Mouse (Mus musculus) stomach, embryonic 16.5 days (tissue): Measurements from ENCODE around the gene Taf10. TPM values are rescaled to one million over a fixed set of nuclear protein-coding genes. Genes with fewer than 3 reads are reported as not detected.

ENCODE experiments used
- ATAC-seq: fragments of 200-750 bp; cut with Nextera tagmentation; 2 replicates; pipeline ENCODE4 v1.8.0; 2017; ENCODE audit warnings: moderate number of reproducible peaks, moderate TSS enrichment; ENCODE audit not compliant: insufficient read depth, low FRiP score
- H3K27ac ChIP-seq: fragments of 300-500 bp; sonication (generic); 2 replicates; pipeline ENCODE4 v1.5.1; 2014; ENCODE audit warnings: low read length
- H3K27me3 ChIP-seq: fragments of 300-500 bp; sonication (generic); 2 replicates; pipeline ENCODE4 v1.6.1; 2014; ENCODE audit warnings: low read length, control low read depth, mixed read lengths; ENCODE audit not compliant: control insufficient read depth, insufficient read depth
- H3K36me3 ChIP-seq: fragments of 300-500 bp; sonication (generic); 2 replicates; pipeline ENCODE4 v1.6.1; 2014; ENCODE audit warnings: low read length; ENCODE audit not compliant: control insufficient read depth, insufficient read depth
- H3K4me1 ChIP-seq: fragments of 300-500 bp; sonication (generic); 2 replicates; pipeline ENCODE4 v1.6.1; 2014; ENCODE audit warnings: low read length, control low read depth, mixed read lengths; ENCODE audit not compliant: control insufficient read depth, insufficient read depth
- H3K4me2 ChIP-seq: fragments of 300-500 bp; sonication (generic); 2 replicates; pipeline ENCODE4 v1.6.1; 2014; ENCODE audit warnings: low read depth, low read length, mixed read lengths
- H3K4me3 ChIP-seq: fragments of 300-500 bp; sonication (generic); replicated peaks from 2 replicates; pipeline ENCODE4 v1.5.1; 2014; ENCODE audit warnings: mild to moderate bottlenecking, low read length
- H3K9ac ChIP-seq: fragments of 300-500 bp; sonication (generic); 2 replicates; pipeline ENCODE4 v1.6.1; 2014; ENCODE audit warnings: low read length
- H3K9me3 ChIP-seq: fragments of 300-500 bp; sonication (generic); replicated peaks from 2 replicates; pipeline ENCODE4 v1.6.1; 2016; ENCODE audit warnings: low read length, control low read depth; ENCODE audit not compliant: control insufficient read depth
- WGBS: fragments of 180-500 bp; shearing (Covaris S2); extraction: QIAGEN DNeasy Blood & Tissue Kit; methylation state at CpG from one replicate; pipeline ENCODE4 v1.1.7; 2014; 5-methylcytosine and 5-hydroxymethylcytosine counted together
- polyA plus RNA-seq: library from polyadenylated mRNA; unstranded; fragments of >200 nt; fragmentation: Nextera tagmentation; extraction: Ambion mirVana; gene quantifications from 2 replicates; pipeline ENCODE4 v1.2.1, GENCODE M21; 2015

Taf10 gene
- polyA plus RNA-seq, 1 experiment from 2014 or later, result 72.5 TPM

DNA sequence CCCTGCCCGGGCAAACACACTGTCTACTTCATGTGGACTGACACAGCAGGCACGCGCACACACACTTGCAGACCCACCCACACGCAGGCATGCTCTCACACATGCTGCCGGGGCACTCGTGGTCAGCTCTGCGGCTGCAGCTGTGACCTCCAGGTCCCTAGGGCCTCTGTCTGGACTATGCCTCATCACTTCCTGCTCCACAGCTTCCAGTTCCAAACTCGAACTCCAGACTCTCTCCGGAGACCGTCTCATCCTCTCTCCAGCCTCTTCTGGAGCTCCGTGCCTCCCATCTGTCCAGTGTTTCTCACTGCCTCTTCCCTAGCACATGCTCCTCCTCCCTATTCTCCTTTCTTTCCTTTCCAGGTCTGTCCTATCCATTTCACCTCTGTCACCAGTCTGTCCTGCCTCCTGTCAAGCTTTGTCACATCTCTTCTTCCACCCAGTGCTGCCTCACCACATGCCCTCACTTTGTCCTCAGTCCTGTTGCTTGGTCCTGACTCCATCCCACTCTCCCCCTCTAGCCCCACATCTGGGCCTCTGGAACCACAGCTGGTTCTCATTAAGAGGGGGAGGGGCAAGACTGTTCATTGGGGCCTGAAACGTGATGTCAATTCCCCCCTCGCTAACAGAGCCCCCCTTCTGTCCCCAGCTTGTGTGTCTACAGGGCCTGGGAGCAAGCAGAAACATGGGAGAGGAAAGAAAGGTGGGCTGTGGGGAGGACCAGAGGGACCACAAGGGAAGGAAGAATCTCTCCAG, 33.8 kb upstream of the Taf10 start:
- peak overlapping the region; percentile 64 for H3K9ac ChIP-seq
- no peaks in the 10 kb centered on the region for H3K9me3 ChIP-seq
- ATAC-seq, result peak; percentile 86
- H3K36me3 ChIP-seq, result no peaks in the 10 kb centered on the region
- H3K4me3 ChIP-seq, result peak overlapping the region; percentile 30
- H3K4me1 ChIP-seq, result peaks cover 36% of the 10 kb centered on the region
- H3K27ac ChIP-seq, result peak overlapping the region; percentile 97
- H3K4me2 ChIP-seq, result peak overlapping the region; percentile 50
- no peaks in the 10 kb centered on the region for H3K27me3 ChIP-seq
- WGBS, result 29% methylated on average over 13 of the region's 13 CpGs

DNA sequence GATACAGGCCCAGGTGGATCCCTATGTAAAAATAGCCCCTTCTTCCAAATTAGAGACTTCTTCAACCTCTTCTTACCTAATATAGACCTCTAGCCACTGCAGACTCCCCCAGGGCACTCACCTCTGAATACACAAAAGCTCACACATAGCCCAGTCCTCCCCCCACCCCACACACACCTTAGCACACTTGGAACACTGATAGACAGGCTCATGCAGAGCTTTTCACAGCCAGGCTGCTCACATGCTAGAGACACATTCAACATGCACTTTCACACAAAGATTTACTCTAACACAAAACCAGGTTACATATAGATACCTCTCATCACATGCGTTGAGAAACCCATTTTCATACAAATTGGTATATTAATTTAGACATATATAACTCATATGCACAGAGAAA, 33.2 kb upstream of the Taf10 start:
- H3K4me3 ChIP-seq, result no peak overlapping the region
- ATAC-seq, result no peak
- peaks cover 36% of the 10 kb centered on the region for H3K4me1 ChIP-seq
- no peaks in the 10 kb centered on the region for H3K36me3 ChIP-seq
- peak overlapping the region; percentile 50 for H3K4me2 ChIP-seq
- 87% methylated on average over 1 of the region's 1 CpGs for WGBS
- H3K9me3 ChIP-seq, result no peaks in the 10 kb centered on the region
- no peaks in the 10 kb centered on the region for H3K27me3 ChIP-seq
- peak overlapping the region; percentile 97 for H3K27ac ChIP-seq
- H3K9ac ChIP-seq, result no peak overlapping the region; the same call in 1 of the 2 replicates

DNA sequence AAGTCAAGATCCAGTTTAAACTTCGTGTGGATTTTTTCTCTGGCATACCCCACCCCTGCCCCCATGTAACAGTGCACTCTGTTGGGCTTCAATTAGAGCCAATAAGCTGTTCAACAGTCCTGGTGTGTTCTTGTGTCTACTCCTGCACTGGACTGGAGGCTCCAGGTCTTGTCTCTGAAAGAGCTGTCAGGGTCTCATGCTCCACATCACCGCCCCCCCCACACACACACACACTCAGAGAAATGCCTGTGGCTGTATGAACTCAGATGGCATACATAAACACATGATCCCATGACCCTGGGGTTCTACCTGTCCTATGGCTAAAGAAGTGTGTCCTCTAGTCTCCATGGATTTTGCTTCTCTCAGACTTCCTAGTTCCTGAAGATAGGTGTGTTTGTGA, 31.9 kb upstream of the Taf10 start:
- Histone ChIP-seq H3K4me1 (peaks cover 39% of the 10 kb centered on the region), H3K4me2 (no peak overlapping the region), H3K36me3 (0 out of 2 replicates have a peak, but pooled peaks cover 8% of the 10 kb centered on the region), H3K9ac (no peak overlapping the region), H3K27ac (no peak overlapping the region), H3K27me3 (no peaks in the 10 kb centered on the region), H3K9me3 (no peaks in the 10 kb centered on the region), H3K4me3 (no peak overlapping the region)
- no peak for ATAC-seq
- WGBS, result 75% methylated on average over 2 of the region's 2 CpGs

DNA sequence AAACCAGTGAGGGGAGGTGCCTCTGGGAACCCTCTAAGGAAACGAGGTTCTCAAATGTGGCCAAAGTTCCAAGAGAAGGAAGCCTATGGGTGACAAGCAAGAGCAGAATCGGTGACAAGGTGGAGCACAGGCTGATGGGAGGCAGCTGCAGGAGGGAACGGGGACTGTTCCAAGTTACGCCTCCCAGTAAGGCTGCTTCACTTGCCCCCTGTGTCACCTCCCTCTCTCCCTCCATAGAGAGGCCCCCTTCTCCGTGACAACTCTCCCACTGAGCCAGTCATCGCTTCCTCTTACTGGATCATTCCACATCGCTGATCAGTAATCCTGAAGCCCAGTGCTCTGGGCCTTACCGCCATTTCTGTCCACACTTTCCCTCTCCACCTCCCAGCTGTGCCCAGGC, 30.5 kb upstream of the Taf10 start:
- Histone ChIP-seq H3K4me3 (no peak overlapping the region), H3K27ac (peak overlapping the region; percentile 38; the same call in 1 of the 2 replicates), H3K4me1 (peaks cover 41% of the 10 kb centered on the region), H3K9me3 (no peaks in the 10 kb centered on the region), H3K27me3 (no peaks in the 10 kb centered on the region), H3K36me3 (0 out of 2 replicates have a peak, but pooled peaks cover 8% of the 10 kb centered on the region), H3K4me2 (no peak overlapping the region; the same call in 1 of the 2 replicates), H3K9ac (no peak overlapping the region)
- WGBS, result 38% methylated on average over 8 of the region's 8 CpGs
- ATAC-seq, result peak; percentile 35; the same call in 1 of the 2 replicates

DNA sequence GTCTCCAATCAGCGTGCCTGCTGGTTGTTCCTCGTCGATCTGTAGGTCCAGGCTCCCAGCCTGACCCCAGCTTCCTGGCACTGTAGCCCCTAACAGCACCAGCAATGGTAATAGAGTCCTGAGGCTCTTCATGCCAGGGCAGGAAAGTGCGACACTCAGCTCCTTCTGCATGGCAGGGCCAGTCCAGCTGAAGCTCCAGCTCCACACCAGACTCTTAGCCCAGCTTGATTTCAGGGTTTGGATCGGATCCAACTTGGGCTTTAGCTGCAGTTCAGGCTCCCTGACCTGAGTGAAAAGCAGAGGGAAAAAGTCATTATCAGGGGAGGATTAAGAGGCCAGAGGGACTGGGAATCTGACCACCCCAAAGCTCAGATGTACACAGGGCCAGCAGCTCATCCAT, 28.9 kb upstream of the Taf10 start:
- Histone ChIP-seq H3K4me1 (peaks cover 32% of the 10 kb centered on the region), H3K4me2 (no peak overlapping the region), H3K36me3 (0 out of 2 replicates have a peak, but pooled peaks cover 8% of the 10 kb centered on the region), H3K4me3 (no peak overlapping the region), H3K27ac (no peak overlapping the region), H3K9me3 (no peaks in the 10 kb centered on the region), H3K9ac (no peak overlapping the region), H3K27me3 (no peaks in the 10 kb centered on the region)
- no peak for ATAC-seq
- 62% methylated on average over 5 of the region's 5 CpGs for WGBS

DNA sequence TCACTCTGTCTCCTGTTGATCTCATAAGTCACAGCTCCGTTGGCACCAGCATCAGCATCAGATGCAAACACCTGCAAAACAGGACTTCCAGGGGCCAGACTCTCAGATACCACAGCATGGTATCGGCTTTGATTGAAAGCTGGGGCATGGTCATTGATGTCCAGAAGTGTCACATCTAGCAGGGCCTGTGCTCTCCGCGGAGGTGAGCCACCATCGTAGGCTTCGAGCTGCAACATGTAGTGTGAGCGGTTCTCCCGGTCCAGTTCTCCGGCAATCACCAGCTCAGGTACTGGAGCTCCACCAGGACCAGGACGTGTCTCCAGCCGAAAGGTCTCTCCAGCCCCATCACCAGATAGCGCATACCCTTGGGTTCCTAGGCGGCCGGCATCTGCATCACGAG, 28.2 kb upstream of the Taf10 start:
- H3K4me2 ChIP-seq, result no peak overlapping the region
- no peak overlapping the region for H3K27ac ChIP-seq
- H3K9ac ChIP-seq, result no peak overlapping the region
- no peaks in the 10 kb centered on the region for H3K27me3 ChIP-seq
- peaks cover 35% of the 10 kb centered on the region for H3K4me1 ChIP-seq
- H3K4me3 ChIP-seq, result no peak overlapping the region
- H3K9me3 ChIP-seq, result no peaks in the 10 kb centered on the region
- 93% methylated on average over 15 of the region's 15 CpGs for WGBS
- peaks cover 8% of the 10 kb centered on the region; the same call in 1 of the 2 replicates for H3K36me3 ChIP-seq
- no peak for ATAC-seq

DNA sequence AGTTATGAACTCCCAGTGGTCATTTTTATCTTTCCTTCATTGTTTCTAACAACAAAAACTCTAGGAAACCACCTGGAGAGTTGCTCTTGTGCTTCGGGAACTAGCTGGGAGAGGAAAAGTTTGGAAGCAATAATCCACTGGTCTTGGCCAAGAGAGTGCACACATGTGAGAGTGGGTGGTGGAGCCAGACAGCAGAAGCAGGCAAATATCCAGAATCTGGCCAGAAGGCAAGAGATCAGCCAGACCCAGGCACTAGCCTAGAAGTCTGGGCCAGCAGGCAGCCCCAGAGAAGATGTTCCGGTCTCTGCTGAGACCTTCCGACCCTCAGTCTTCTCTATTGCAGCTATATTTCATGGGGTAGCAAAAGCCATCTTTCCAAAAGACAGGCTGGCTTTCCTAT, 25.8 kb upstream of the Taf10 start:
- Histone ChIP-seq H3K4me3 (no peak overlapping the region), H3K27me3 (no peaks in the 10 kb centered on the region), H3K36me3 (peaks cover 10% of the 10 kb centered on the region; the same call in 1 of the 2 replicates), H3K4me1 (peaks cover 26% of the 10 kb centered on the region), H3K27ac (no peak overlapping the region), H3K9ac (no peak overlapping the region), H3K9me3 (no peaks in the 10 kb centered on the region), H3K4me2 (no peak overlapping the region)
- ATAC-seq, result no peak
- 79% methylated on average over 3 of the region's 3 CpGs for WGBS

DNA sequence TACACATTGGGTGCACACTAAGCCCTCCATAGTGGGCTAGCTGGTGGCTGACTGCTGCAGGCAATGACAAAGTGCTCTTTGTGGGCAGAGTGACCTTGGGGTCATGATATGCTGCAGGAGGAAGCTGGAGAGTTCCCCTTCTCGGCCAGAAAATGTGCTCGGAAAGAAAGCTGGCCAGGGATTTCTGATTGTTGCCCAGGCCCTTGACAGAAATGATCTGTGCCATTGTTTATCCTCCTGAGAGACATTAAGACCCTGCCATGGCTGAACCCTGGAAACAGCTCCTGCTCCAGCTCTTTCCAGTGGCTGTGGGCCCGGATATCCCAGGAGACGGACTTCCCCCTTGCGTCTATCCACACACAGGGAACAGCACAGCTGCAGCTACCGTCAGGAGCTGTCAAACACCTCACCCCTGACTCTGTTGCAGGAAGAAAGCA, 23.6 kb upstream of the Taf10 start:
- H3K4me2 ChIP-seq, result 0 out of 2 replicates have a peak overlapping the region, but pooled peaks have one; percentile 5
- 24% methylated on average over 6 of the region's 6 CpGs for WGBS
- no peaks in the 10 kb centered on the region for H3K27me3 ChIP-seq
- no peak for ATAC-seq
- H3K4me3 ChIP-seq, result no peak overlapping the region
- H3K4me1 ChIP-seq, result peaks cover 20% of the 10 kb centered on the region
- H3K36me3 ChIP-seq, result peaks cover 18% of the 10 kb centered on the region
- no peaks in the 10 kb centered on the region for H3K9me3 ChIP-seq
- 0 out of 2 replicates have a peak overlapping the region, but pooled peaks have one; percentile 44 for H3K27ac ChIP-seq
- no peak overlapping the region; the same call in 1 of the 2 replicates for H3K9ac ChIP-seq

DNA sequence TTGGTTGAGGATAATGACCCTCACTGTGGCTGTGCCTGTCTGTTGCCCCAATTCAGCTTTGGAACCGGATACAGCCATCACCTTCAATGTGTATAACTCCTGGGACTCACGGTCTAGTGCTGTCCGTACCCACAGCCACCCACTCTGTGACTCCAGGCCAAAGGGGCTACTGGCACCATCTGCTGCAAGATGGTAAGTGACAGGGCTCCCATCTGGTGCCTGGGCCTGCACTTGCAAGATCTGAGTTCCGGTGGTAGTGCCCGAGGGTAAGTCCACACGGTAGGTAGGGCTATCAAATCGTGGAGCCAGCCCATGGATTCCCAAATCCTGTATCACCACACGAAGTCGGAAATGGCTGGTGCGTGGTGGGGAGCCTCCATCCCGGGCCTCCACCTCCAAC, 20.2 kb upstream of the Taf10 start:
- H3K9ac ChIP-seq, result no peak overlapping the region
- 95% methylated on average over 11 of the region's 11 CpGs for WGBS
- H3K9me3 ChIP-seq, result no peaks in the 10 kb centered on the region
- peaks cover 14% of the 10 kb centered on the region for H3K4me1 ChIP-seq
- no peaks in the 10 kb centered on the region for H3K27me3 ChIP-seq
- peaks cover 14% of the 10 kb centered on the region for H3K36me3 ChIP-seq
- no peak overlapping the region for H3K4me3 ChIP-seq
- H3K27ac ChIP-seq, result no peak overlapping the region
- ATAC-seq, result no peak
- H3K4me2 ChIP-seq, result no peak overlapping the region
